Mouse (Mus musculus): ENCODE data around the gene Ifitm2.

The Ifitm2 gene

DNA sequence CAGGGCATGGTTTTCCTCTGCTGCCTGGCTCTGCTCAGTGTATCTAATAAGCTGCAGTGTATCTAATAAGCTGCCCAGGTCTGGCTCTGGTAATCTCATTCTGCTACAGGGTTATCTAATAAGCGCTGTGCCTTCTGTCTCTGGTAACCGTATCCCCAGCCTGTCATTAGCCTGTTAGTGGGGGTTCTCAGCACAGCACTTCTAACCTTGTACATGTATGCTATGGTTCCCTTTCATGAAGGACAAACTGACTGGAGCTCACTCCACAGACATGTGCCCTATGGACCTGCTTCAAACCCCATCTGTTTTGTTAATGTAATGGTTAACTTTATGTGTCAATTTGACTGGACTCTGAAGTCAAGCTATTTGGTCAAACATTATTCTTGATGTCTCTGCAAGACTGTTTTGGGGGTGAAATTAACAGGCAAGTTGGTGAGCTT lies 50.1 kb downstream of the Ifitm2 start:
- no peak for DNase-seq (ENCODE audit: low spot score)

Data from lung, postnatal 25 days (tissue).